In the genomic region with DNA sequence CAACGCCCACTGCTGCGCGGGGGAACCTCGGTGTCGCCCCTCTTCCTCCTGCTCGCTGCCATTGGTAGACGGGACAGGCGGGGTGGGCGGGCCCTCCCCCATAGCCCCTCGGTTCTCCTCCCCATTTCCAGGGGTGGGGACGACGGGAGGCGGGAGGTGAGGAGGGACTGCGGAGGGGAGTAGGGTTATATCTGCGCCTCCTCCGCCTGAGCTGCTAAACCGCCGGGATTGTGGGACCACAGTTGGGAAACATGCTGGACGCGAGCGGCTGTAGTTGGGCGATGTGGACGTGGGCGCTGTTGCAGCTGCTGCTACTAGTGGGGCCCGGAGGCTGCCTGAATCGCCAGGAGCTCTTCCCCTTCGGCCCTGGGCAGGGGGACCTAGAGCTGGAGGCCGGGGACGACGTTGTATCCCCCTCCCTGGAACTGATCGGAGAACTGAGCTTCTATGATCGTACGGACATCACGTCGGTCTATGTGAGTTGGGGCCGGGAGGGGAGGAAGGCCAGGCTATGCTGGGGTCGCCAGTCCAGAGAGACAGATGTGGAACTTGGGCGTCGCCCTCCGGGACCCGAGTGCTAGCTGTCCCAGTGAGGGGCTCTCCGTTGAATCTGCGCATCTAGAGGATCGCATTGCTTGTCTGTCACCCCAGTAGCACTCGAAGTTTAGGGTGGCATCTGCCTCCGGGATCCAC, we compare ENCODE assay signal across 8 mouse cellular contexts.
DNase-seq lines count a peak whose midpoint lies in the region; ATAC-seq and TF ChIP-seq lines count a peak whose summit lies in the region.
"Not testable (repeated sequence)": the region's sequence is repeated elsewhere in the genome, so short reads cannot be mapped to it uniquely, and the experiment has no call there.

No protein-coding gene starts in this region.

- not testable (repeated sequence) for H3K4me1 ChIP-seq in E14TG2a.4 (replicated peaks; ENCODE audit: low read depth, low read length); embryonic facial prominence, embryonic 14.5 days (ENCODE audit: control insufficient read depth, insufficient read depth, low read length); limb, embryonic 14.5 days (ENCODE audit: control insufficient read depth, insufficient read depth, low read length)

- TF ChIP-seq POLR2A in limb, embryonic 14.5 days (IDR thresholded peaks at IDR 0.05; ENCODE audit: borderline replicate concordance, extremely low read depth, insufficient read depth, insufficient read length), result not testable (repeated sequence)

- intact Hi-C loops in gastrocnemius, postnatal 36 days (cut with DNase I); heart, postnatal 25 days (cut with DNase I): not testable (repeated sequence)

- DNase-seq in embryonic facial prominence, embryonic 14.5 days (ENCODE audit: low spot score); limb, embryonic 14.5 days (ENCODE audit: low spot score): not testable (repeated sequence)
- peak; percentile 9 to 32 for DNase-seq in gastrocnemius, postnatal 36 days
- peak; percentile 57 for DNase-seq in heart, postnatal 25 days (ENCODE audit: low spot score)
- peak; percentile 27 for DNase-seq in kidney, adult 18-20 months
- DNase-seq in lung, postnatal 4 days, result peak; percentile 42 to 81
- DNase-seq in ovary, adult 18-20 months (ENCODE audit: low spot score), result peak; percentile 26

- not testable (repeated sequence) for H3K27ac ChIP-seq in embryonic facial prominence, embryonic 14.5 days (replicated peaks; ENCODE audit: low read depth, low read length); limb, embryonic 14.5 days (replicated peaks; ENCODE audit: low read depth, low read length)

- ATAC-seq in embryonic facial prominence, embryonic 14.5 days (ENCODE audit: low read depth), result peak; percentile 87
- peak; percentile 89 for ATAC-seq in limb, embryonic 14.5 days (ENCODE audit: low FRiP score, low read depth)

- peak overlapping the region; percentile 35 for H3K4me2 ChIP-seq in embryonic facial prominence, embryonic 14.5 days (ENCODE audit: low read depth, low read length)
- H3K4me2 ChIP-seq in limb, embryonic 14.5 days (replicated peaks; ENCODE audit: low read depth, low read length, severe bottlenecking), result peak overlapping the region; percentile 21; the same call in 1 of the 2 replicates

- not testable (repeated sequence) for H3K36me3 ChIP-seq in E14TG2a.4 (ENCODE audit: insufficient read depth, low read length); embryonic facial prominence, embryonic 14.5 days (ENCODE audit: control insufficient read depth, insufficient read depth, low read length); limb, embryonic 14.5 days (ENCODE audit: control insufficient read depth, insufficient read depth, low read length)

- 0% methylated on average over 12 of the region's 46 CpGs for WGBS in embryonic facial prominence, embryonic 14.5 days
- 2% methylated on average over 8 of the region's 46 CpGs for WGBS in limb, embryonic 14.5 days

- H3K9ac ChIP-seq in embryonic facial prominence, embryonic 14.5 days (ENCODE audit: low read depth, low read length); limb, embryonic 14.5 days (ENCODE audit: low read depth, low read length, severe bottlenecking): not testable (repeated sequence)

- not testable (repeated sequence) for TF ChIP-seq CTCF in E14TG2a.4 (conservative IDR thresholded peaks at IDR 0.05; ENCODE audit: low read length)

- H3K9me3 ChIP-seq in E14TG2a.4 (ENCODE audit: low read length); embryonic facial prominence, embryonic 14.5 days (ENCODE audit: control insufficient read depth, low read length); limb, embryonic 14.5 days (ENCODE audit: control insufficient read depth, low read length): not testable (repeated sequence)

- H3K27me3 ChIP-seq in E14TG2a.4 (ENCODE audit: insufficient read depth, low read length); embryonic facial prominence, embryonic 14.5 days (replicated peaks; ENCODE audit: control insufficient read depth, insufficient read depth, low read length); limb, embryonic 14.5 days (ENCODE audit: control insufficient read depth, insufficient read depth, low read length): not testable (repeated sequence)

- H3K4me3 ChIP-seq in E14TG2a.4 (replicated peaks; ENCODE audit: low read length), result peak overlapping the region; percentile 54
- peak overlapping the region; percentile 26 for H3K4me3 ChIP-seq in embryonic facial prominence, embryonic 14.5 days (ENCODE audit: low read depth, low read length)
- peak overlapping the region; percentile 21 for H3K4me3 ChIP-seq in limb, embryonic 14.5 days (replicated peaks; ENCODE audit: low read length)
